Mouse (Mus musculus) bone marrow macrophage, adult 2 months (primary cell): ENCODE data around the gene Inpp5a. TPM values are rescaled to one million over a fixed set of nuclear protein-coding genes. Genes with fewer than 3 reads are reported as not detected.

ENCODE experiments used
- H3K27ac ChIP-seq: 2 replicates; pipeline ENCODE4 v1.5.1; 2012; ENCODE audit warnings: low read depth, low read length; ENCODE audit not compliant: insufficient read depth
- H3K4me1 ChIP-seq: 2 replicates; pipeline ENCODE4 v1.6.1; 2012; ENCODE audit warnings: low read length; ENCODE audit not compliant: control insufficient read depth, insufficient read depth
- H3K4me3 ChIP-seq: 2 replicates; pipeline ENCODE4 v1.5.1; 2012; ENCODE audit warnings: mild to moderate bottlenecking, low read length, moderate library complexity; ENCODE audit not compliant: insufficient read depth
- CTCF ChIP-seq: IDR thresholded peaks from 2 replicates; pipeline ENCODE4 v1.5.1; 2012; ENCODE audit warnings: low read depth, mild to moderate bottlenecking, low read length, moderate library complexity
- POLR2A ChIP-seq: IDR thresholded peaks from 2 replicates; pipeline ENCODE4 v1.6.1; 2012; ENCODE audit warnings: mild to moderate bottlenecking, low read depth, low read length, borderline replicate concordance
- polyA plus RNA-seq: library from polyadenylated mRNA; stranded (reverse); fragments of >200 nt; gene quantifications from 2 replicates; pipeline ENCODE4 v1.2.4, GENCODE M21; 2012; ENCODE audit not compliant: missing spikeins, insufficient read depth, insufficient read length

Inpp5a gene
- polyA plus RNA-seq, 1 experiment = 16.2 TPM

DNA sequence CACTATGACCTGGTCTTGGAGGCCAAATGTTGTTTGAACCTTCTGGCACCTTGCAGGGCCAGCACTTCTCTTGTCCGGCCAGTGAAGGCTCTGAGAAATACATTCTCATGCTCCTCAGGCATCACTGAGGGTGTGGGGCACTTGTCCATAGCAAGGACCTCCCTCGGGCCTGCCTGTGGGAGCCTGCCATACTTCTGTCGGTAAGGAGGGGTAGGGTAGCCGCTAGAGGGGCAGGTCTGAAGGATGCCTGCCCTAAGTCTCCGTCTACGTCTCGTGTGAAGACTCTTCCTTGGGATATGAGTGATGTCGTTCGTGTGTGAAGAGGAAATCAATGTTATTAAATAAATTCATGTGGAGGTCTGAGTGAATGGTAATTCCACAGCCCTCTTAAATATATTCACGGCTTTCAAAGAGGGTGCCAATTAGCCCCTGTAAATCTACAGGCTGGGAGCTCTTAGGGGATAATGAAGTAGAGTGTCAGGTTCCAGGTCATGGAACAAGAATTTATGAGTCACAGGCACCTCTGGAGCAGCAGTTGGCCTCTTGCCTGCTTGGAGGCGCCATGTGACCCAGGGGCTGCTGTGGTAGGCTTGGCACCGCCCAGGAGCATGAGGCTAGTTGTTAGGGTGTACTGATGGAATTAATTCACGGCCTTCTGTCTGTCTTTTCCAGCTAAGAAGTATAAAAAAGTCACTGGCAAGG is 127.2 kb downstream of the Inpp5a start:
- Histone ChIP-seq H3K4me1 (no peaks in the 10 kb centered on the region), H3K27ac (no peak overlapping the region), H3K4me3 (no peak overlapping the region)
- no peak for TF ChIP-seq CTCF
- no peak for TF ChIP-seq POLR2A

DNA sequence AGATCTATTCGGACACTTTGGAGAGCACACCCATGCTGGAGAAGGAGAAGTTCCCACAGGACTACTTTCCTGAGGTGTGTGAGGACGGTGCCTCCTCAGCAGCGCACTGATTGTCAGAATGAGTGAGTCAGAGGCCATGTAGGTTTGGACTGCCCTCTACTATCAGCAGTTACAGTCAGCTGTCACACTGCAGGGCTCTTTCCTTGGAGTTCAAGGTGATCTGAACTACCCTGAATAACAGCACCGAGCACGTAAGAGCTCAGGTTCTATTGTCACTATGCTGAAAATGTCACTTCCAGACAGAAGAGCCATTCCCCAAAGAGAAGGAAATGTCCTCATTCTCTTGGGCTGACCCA is 127.7 kb downstream of the Inpp5a start:
- no peak overlapping the region for H3K4me3 ChIP-seq
- TF ChIP-seq CTCF (no peak), POLR2A (no peak)
- no peak overlapping the region for H3K27ac ChIP-seq
- no peaks in the 10 kb centered on the region for H3K4me1 ChIP-seq

DNA sequence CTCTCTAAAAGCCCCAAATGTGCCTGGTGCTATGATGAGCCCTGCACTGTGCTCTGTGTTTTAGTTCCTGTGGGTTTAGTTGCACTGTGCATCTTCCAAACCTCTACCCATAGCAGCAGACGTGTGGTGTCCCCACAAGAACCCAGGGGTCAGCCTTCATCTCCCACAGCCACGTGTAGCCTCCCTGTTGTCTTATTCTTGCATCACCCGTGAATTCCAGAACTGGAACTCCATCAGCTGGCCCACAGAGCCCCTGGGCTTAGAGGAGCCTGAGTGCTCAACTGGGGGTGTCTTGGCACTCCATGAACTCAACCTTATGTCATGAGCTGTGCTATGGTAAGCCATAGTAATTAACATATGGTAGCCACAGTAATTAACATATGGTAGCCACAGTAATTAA is 129.4 kb downstream of the Inpp5a start:
- TF ChIP-seq CTCF (no peak), POLR2A (no peak)
- no peaks in the 10 kb centered on the region for H3K4me1 ChIP-seq
- H3K4me3 ChIP-seq = no peak overlapping the region
- H3K27ac ChIP-seq = no peak overlapping the region

DNA sequence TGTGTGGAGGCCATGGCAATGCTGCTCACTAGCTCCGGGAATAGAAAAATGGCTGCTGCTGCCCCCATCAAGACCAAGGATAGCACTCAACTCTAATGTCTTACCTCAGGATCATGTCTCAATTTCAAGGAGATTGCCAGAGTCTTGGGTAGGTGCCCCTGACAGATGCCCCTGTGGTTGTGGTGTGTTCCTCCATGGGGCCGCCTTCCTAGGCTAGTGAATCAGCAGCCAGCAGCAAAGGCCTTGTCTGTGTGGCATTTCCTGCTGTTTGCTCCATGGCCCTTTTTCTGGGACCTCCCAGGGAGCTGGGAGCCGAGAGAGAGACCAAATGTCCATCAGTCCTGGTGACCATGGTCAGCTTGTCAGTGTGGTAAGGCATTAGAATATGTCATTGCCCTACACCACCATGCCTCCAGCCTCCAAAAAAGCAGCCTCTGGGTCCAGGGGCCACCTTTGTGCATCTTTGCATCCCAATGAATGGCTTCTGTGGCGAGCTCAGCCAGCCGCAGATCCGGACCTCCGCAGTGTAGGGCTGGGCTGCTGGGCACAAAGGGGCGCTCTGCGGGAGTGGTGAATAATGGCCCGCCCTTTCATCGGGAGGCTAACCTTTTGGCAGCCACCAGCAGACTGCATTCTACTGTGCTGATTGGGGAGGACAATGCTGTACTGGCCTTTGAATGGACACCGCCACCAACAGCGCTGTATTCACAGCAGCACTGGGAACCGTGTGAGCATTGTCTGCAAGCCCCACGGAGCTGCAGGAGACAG is 139.6 kb downstream of the Inpp5a start:
- Histone ChIP-seq H3K4me1 (no peaks in the 10 kb centered on the region), H3K4me3 (no peak overlapping the region), H3K27ac (no peak overlapping the region)
- TF ChIP-seq CTCF = no peak
- no peak for TF ChIP-seq POLR2A

DNA sequence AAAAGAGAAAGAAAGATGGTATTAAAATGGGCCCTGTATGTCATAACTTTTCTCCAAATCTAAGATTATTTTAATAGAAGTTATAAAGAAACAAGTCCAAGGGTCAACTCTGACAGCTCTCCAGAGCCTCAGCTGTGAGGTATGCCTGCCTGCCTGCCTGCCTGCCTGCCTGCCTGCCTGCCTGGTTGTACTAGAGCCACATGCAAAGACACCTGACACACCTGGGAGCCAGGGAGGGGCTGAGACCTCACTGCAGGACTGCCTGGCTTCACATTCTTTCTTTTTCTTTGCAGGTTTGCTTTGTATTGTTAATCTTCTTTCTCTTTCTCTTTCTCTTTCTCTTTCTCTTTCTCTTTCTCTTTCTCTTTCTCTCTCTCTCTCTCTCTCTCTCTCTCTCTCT is 140.3 kb downstream of the Inpp5a start:
- Histone ChIP-seq H3K4me3 (no peak overlapping the region), H3K4me1 (no peaks in the 10 kb centered on the region), H3K27ac (no peak overlapping the region)
- no peak for TF ChIP-seq CTCF
- TF ChIP-seq POLR2A = no peak

DNA sequence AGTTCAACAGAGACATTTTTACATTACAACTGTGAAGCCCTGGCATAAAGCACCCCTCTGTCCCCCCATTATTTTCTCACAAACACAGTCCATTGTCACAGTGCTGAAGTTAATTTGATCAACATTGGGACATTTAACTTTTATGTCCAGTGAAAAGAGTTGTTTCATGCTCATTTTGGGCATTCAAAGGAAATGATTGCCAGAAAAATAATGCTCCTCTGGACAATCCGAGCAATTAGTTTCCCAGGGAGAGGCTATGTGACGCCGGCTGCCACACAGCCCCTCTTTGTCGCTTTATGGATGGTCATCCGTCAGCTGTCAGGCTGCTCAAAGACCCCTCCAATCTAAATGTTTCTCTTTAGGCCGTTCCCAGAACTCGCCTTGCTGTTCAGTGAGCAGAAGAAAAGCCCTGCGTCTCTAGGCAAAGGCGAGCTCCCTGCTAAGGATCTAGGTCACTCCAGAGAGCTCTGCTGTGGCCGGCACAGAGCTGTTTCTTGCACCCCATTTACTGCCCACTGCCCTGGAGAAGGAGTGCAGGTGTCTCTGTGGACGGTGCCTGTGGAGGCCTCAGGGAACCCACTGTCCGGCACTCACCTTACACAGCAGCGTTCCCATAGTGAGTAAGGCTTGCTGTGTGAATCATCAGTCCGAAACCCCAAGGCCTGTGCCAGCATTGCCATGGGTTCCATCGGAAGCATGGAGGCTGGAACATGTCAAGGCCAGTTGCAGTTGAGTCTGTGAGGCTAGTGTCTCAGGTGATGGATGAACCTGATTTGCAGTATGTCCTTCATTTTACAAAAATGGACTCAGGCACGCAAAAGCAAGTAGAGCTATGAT is 141.9 kb downstream of the Inpp5a start:
- H3K4me1 ChIP-seq = no peaks in the 10 kb centered on the region
- H3K4me3 ChIP-seq = no peak overlapping the region
- TF ChIP-seq CTCF (no peak), POLR2A (no peak)
- no peak overlapping the region for H3K27ac ChIP-seq

DNA sequence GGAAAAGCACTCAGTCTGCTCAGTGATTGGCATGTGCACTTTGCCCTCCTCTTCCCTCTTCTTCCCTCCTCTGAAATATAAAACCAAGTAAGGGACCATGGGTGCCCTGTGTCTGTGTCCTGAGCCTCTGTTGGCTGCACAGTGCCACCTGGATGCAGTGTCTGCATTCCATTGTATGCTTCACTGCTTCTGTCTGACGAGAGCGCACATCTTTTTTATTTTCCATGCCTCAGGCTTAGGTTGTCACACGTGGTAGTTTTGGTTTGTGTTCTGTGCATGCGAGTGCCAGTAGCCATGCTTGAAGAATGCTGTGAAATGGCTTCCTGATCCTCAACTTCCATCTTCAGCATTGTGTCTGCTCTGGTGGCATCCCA is 142.5 kb downstream of the Inpp5a start:
- Histone ChIP-seq H3K27ac (no peak overlapping the region), H3K4me3 (no peak overlapping the region), H3K4me1 (no peaks in the 10 kb centered on the region)
- no peak for TF ChIP-seq CTCF
- TF ChIP-seq POLR2A = no peak

DNA sequence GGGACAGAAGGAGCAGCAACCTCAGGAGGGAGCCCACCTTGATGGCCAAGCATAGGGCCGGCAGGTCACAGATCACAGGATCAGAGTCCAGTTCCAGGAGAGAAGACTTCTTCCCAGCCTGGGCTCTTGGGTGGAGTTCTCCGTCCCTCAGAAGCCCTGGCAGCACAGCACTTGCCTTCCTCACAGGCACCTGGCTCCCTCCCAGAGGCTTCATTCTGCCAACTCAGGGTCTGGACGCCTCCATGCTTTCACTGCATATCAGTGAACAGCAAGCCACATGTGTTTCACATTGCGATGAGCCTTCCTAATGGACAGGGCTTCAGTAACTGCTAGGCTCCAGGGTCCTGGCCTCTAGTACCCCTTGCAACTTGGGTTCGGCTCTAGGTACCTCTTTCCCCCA is 147.4 kb downstream of the Inpp5a start:
- no peak overlapping the region for H3K4me3 ChIP-seq
- no peak for TF ChIP-seq POLR2A
- no peak for TF ChIP-seq CTCF
- no peaks in the 10 kb centered on the region for H3K4me1 ChIP-seq
- no peak overlapping the region for H3K27ac ChIP-seq

DNA sequence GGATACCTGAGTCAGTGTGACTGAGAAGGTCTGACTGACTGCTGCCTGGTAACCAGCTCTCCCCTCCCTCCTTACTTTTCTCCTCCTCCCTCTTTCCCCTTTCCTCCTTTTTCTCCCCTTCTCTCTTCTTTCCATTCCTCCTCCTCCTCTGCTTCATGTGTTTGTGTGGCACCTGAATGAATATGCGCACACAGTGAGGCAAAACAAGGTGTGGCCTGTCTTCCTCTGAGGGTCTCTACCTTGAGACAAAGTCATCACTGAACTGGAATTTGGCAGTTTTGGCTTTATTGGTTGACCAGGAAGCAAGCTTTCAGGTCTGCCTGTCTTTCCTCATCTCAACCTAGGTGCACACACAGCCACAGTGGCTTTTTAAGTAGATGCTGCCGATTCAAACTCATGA is 147.9 kb downstream of the Inpp5a start:
- Histone ChIP-seq H3K27ac (no peak overlapping the region), H3K4me1 (no peaks in the 10 kb centered on the region), H3K4me3 (no peak overlapping the region)
- TF ChIP-seq POLR2A (no peak), CTCF (no peak)

DNA sequence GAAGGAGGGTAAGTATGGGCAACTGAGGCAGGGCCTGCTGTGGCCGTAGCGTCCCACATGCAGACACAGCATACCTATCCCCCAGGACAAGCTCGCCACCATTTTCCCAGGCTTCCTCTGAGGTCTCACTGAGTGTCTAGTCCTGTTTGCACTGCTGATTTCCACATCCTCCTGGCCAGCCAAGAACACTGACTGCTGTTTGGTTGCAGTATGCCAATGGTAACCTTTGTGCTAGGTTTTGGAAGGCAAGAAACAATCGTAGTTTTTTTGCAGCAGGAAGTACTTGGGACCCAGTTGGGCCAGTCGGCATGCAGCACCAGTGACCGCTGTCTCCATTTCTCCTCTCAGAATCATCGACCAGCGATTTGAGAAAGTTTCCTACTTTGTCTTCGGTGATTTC is 148.9 kb downstream of the Inpp5a start:
- TF ChIP-seq POLR2A (no peak), CTCF (no peak)
- no peak overlapping the region for H3K4me3 ChIP-seq
- H3K27ac ChIP-seq = no peak overlapping the region
- no peaks in the 10 kb centered on the region for H3K4me1 ChIP-seq

DNA sequence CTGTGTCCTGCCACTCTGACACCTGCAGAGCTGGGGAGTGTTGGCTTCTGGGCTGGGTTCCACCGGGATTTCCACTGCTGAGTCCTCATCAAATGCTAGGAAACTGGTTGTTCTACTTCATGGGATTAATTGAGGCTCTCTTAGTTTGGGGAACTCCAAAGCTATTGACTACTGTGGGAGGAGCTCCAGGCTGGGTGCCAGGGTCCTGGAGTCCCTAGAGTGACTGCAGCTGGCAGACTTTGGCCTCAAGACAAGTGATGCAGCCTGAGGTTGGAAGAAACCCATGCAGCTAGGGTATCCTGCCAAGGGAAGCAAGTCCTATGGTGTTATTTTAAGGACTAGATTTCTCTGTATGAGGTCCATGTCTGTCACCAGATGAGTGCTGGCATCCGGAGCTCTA is 149.6 kb downstream of the Inpp5a start:
- Histone ChIP-seq H3K4me1 (no peaks in the 10 kb centered on the region), H3K4me3 (no peak overlapping the region), H3K27ac (no peak overlapping the region)
- TF ChIP-seq CTCF (no peak), POLR2A (no peak)
